Mouse (Mus musculus): Measurements from ENCODE around the gene Use1.
A peak's percentile ranks its signal among the peaks of the same experiment; 100 is the strongest.

Gene Use1

GRCm38 (mm10) chr8:71379008-71379407 lies 12.4 kb downstream of the Use1 start:
- no peak for DNase-seq (ENCODE audit: low read depth)

DNA sequence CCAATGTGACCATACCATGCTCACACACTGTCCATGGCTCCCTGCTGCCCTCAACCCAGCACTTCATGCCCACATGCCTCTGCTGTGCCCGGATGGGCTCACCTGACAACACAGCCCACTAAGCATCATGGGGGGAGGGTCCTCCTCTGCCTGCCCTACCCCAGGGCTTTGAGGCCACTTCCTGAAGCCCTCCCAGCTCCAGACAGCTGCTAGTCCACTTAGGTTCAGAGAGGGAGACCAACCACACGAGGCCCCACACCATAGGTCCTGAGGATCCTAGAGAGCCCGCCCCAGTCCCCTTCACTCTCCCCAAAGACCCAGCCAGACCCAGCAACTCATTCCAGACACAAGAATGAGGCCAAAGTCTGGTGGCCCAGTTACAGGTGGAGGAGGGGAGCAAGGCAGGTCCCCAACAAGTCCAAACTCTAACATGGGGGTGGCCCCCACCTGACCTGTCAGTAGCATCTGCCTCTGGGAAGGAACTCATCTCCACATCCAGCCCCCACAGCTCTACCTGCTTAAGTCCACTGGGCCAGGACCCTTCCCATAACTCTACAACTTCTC lies 12.9 kb downstream of the Use1 start:
- DNase-seq (ENCODE audit: low read depth): no peak

- no peak for DNase-seq (ENCODE audit: low read depth)
Measured at GRCm38 (mm10) chr8:71380178-71381171, 13.8 kb downstream of the Use1 start.

DNA sequence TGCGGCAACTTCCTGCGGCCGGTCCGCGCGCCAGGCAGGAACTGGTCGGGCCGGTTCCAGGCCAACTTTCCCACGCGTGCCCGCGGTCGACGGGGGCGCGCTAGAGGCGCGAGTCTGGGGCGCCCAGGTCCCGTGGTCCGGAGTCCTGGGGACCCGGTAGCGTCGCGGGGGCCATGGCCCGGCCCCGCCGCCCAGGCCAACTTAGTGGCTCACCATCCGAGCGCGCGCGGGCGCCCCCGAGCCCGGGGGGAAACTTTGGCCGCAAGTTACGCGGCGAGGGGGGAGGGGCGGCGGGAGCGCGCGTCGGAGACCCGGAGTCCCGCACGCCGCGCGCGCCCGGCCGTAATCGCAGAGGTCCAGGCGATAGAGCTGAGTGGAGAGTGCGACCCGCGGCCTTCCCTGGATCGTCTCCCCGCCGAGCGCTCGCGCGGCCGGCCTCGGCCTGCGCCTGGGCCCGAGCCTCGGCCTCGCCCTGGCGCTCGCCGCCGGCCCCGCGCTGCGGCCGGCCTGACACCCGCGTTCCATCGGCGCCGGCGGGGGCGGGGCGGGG lies 14.8 kb downstream of the Use1 start, which contains the start of gene Nr2f6:
Gene Nr2f6 (minus strand): TSS at position 540 of the 550 bp plus-strand sequence.
- DNase-seq (ENCODE audit: low read depth): peak; percentile 84

DNA sequence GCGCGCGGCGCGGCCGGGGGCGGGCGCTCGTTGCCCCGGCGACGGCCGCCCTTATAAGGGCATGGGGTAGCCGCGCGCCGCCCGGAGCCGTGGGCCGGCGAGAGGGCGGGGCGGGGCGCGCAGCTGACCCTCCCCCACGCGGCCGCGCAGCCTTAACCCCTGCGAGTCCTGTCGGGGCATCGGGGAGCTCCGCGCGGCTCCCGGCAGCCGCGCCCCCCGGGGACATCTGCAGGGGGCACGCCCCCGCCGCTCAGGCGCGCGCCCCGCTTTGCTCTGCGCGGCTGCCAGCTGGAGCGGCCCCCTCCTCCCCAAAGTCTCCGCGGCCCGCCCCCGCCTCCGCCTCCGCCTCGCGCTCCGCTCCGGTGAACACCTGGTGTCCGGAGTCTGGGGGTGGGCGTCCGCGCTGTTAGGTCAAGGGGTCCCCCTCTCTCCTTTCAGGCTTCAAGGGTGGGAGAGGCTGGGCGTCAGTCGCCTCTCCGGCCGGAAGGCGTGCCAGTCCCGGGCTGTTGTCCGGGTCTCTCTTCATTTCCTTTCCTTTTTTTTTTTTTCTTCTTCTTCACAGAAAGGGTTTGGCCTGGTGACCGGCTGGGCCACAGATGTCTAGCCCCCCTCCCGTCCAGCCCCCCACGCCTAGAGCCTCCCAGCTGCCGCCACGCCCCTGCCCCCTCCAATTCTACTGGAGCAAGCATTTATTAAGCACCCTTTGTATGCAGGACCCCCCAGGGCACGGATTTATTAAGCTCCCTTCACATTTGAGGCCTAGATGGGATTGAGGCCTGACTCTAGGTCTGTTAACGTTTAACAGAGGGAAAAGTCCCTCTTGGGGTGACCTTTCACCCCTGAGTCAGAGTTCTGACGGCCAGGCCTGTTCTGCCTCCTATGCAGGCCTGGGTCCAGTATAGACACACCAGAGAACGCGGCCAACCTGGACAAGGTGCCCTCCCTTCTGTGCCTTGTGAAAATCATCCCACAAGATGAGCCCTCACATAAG lies 15.6 kb downstream of the Use1 start:
- DNase-seq (ENCODE audit: low read depth): peak; percentile 95

DNA sequence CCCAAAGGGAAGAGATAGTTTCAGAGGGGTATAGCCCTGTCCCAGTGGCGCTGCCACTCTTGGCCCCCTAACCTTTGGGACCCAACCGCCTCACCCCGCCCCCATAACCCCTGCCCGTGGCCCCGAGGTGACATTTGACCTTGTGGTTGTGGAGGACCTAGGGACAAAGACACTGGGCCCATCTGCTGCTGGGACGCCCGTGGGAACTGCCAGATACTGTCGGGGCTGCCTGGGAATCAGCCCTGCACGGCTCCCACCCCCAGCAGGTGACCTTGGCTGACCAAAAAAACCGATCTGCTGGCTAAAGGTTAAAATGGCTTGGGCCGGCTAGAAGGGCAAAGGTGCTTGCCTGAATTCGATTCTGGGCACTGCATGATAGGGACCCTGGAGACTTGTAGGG lies 16.7 kb downstream of the Use1 start:
- DNase-seq (ENCODE audit: low read depth): no peak

DNA sequence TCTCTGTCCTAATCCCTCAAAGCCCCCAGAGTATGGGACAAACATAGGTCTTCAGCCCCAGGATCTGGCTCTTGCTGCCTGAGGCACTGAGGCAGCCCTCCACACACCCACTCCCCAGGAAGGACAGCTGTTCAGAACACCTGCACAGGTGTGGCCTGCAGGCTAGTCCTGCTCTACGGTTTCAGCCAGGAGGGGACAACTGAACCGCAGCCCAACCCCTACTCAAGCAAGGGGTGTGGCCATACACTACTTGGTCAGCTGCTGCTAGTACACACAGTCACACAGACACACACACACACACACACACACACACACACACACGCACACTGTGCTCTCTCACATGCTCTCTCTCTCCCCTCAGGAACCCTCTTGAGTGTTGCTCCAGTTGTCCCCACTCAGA lies 17.2 kb downstream of the Use1 start:
- DNase-seq (ENCODE audit: low read depth): no peak

DNA sequence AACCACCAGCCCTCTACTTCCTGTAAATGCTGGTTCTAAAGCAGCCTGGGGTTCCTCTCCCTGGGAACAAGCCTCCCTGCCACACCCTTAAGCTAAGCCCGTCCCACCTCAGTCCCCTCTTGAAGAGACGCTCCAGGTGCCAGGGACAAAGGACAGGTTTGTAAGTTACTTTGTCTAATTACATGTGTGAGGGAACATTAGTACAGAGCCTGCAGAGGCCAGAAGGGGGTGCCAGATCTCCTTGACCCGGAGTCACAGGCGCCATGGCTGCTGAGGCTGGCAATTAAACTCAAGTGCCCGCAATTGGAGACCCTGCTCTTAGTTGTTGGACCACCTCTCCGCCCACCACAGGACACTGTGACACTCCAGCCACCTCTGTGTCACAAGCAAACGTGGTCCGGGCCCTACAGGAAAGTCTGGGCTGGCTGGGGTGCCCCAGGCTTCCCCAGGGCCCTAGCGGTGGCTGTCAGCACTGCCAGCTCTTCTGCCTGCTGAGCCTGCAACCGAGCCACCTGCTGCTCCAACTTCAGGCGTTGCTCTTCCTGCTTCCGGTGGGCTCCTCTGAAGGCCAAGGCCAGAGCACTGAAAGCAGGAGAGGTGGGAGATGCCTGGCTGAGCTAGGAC lies 18.7 kb downstream of the Use1 start:
- DNase-seq (ENCODE audit: low read depth): no peak

DNA sequence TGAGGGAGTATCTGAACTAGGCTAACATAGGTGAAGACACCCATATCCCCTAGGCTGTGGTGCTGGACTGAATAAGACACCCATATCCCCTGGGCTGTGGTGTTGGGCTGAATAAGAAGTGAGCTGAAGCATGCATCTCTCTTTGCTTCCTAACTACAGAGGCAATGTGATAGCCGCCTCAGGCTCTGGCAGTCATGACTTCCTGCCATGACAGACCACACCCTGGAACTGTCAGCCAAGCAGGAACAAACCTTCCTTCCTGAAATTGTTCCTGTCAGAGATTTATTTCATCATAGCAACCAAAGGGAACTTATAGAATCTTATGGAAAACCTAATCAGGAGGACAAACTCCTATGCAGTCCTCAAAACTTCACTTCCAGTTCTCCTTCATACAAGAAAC lies 21.6 kb downstream of the Use1 start:
- no peak for DNase-seq (ENCODE audit: low read depth)

- no peak for DNase-seq (ENCODE audit: low read depth)
Measured at GRCm38 (mm10) chr8:71391696-71392095, 25.0 kb downstream of the Use1 start.

DNA sequence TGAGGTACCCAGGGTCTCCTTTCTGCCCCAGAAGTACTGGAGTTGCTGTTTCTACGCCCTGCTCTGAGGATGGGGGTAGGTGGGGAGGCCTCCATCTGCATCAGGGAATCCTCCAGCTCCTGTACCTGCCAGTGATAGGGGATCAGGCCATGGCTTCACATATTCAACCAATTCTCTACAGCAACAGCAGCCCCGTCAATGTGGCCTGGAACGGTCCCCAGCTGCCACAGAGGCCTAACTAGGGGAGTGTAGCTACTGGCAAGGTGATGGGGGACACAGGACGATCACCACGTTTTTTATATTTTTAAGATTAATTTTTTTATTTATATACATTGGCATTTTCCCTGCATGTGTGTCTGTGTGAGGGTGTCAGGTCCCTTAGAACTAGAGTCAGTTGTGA lies 25.7 kb downstream of the Use1 start:
- DNase-seq (ENCODE audit: low read depth): no peak

GRCm38 (mm10) chr8:71392871-71393270 lies 26.2 kb downstream of the Use1 start:
- DNase-seq (ENCODE audit: low read depth): peak; percentile 65

GRCm38 (mm10) chr8:71394481-71394880 lies 27.8 kb downstream of the Use1 start:
- no peak for DNase-seq (ENCODE audit: low read depth)

- DNase-seq (ENCODE audit: low read depth): no peak
Measured at GRCm38 (mm10) chr8:71395071-71395470, 28.4 kb downstream of the Use1 start.

GRCm38 (mm10) chr8:71395629-71396028 lies 29.0 kb downstream of the Use1 start, which contains the start of gene Ushbp1:
TSS of gene Ushbp1 (minus strand) at chr8:71395802.
- DNase-seq (ENCODE audit: low read depth): no peak

- peak; percentile 96 for DNase-seq (ENCODE audit: low read depth)
Measured at GRCm38 (mm10) chr8:71396639-71397305, 30.1 kb downstream of the Use1 start, which contains the start of gene Babam1. TSS of gene Babam1 (plus strand) at chr8:71396861.

- no peak for DNase-seq (ENCODE audit: low read depth)
Measured at GRCm38 (mm10) chr8:71397701-71398100, 31.1 kb downstream of the Use1 start.

DNA sequence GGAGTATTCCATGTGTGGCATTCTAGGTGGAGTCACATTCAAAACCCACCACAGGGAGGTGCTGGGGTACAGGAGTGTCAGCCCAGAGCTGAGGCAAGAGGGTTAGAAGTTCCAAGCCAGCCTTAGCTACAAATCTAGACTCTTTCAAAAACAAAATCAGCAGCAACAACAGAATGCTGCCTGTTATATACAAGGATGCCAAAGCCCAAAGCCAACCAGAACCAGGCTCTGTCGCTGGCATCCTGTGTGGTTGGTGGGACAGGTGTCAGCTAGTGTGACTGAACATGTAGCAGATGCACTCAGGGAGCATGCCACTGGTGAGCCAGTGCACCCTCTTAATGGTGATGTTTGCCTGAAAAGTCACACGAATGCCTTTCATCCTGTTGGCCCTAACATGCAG lies 34.2 kb downstream of the Use1 start:
- no peak for DNase-seq (ENCODE audit: low read depth)

- DNase-seq (ENCODE audit: low read depth): no peak
Measured at GRCm38 (mm10) chr8:71401454-71401853, 34.8 kb downstream of the Use1 start.

GRCm38 (mm10) chr8:71402446-71402964 lies 35.9 kb downstream of the Use1 start:
- DNase-seq (ENCODE audit: low read depth): no peak

All from NIH3T3 (cell line).